Mouse (Mus musculus) cerebellum, adult 2 months (tissue): ENCODE data around the gene Btbd8.

Experiments
- CTCF ChIP-seq: fragments of 200-500 bp; IDR thresholded peaks from 2 replicates; pipeline ENCODE4 v1.5.1; 2011; ENCODE audit warnings: low read depth, mild to moderate bottlenecking, control low read depth, low read length, moderate library complexity, borderline replicate concordance; ENCODE audit not compliant: insufficient read depth
- POLR2A ChIP-seq: fragments of 200-500 bp; IDR thresholded peaks from 2 replicates; pipeline ENCODE4 v1.6.1; 2011; ENCODE audit warnings: low read length, control low read depth, borderline replicate concordance; ENCODE audit not compliant: insufficient read depth

GRCm38 (mm10) chr5:107534581-107534980 lies 96.8 kb downstream of the Btbd8 start, which contains the start of gene 1700028K03Rik:
- TF ChIP-seq POLR2A, result no peak
- TF ChIP-seq CTCF, result no peak
